Mouse (Mus musculus) neural tube, embryonic 15.5 days (tissue): Measurements from ENCODE around the gene M6pr. TPM values are rescaled to one million over a fixed set of nuclear protein-coding genes. Genes with fewer than 3 reads are reported as not detected.
"Not testable (repeated sequence)": the region's sequence is repeated elsewhere in the genome, so short reads cannot be mapped to it uniquely, and the experiment has no call there.

Experiments used
- ATAC-seq: fragments of 200-750 bp; cut with Nextera tagmentation; 2 replicates; pipeline ENCODE4 v1.8.0; 2017; ENCODE audit warnings: mild to moderate bottlenecking, moderate TSS enrichment, moderate library complexity; ENCODE audit not compliant: low FRiP score
- H3K27ac ChIP-seq: fragments of 300-500 bp; sonication (generic); replicated peaks from 2 replicates; pipeline ENCODE4 v1.5.1; 2015; ENCODE audit warnings: mild to moderate bottlenecking, inconsistent platforms
- H3K27me3 ChIP-seq: fragments of 300-500 bp; sonication (generic); replicated peaks from 2 replicates; pipeline ENCODE4 v1.6.1; 2015; ENCODE audit warnings: inconsistent platforms
- H3K36me3 ChIP-seq: fragments of 300-500 bp; sonication (generic); 2 replicates; pipeline ENCODE4 v1.6.1; 2015; ENCODE audit warnings: inconsistent platforms
- H3K4me1 ChIP-seq: fragments of 300-500 bp; sonication (generic); 2 replicates; pipeline ENCODE4 v1.6.1; 2015; ENCODE audit warnings: inconsistent platforms
- H3K4me2 ChIP-seq: fragments of 300-500 bp; sonication (generic); 2 replicates; pipeline ENCODE4 v1.6.1; 2015; ENCODE audit warnings: inconsistent platforms, mild to moderate bottlenecking, moderate library complexity
- H3K4me3 ChIP-seq: fragments of 300-500 bp; sonication (generic); replicated peaks from 2 replicates; pipeline ENCODE4 v1.5.1; 2015; ENCODE audit warnings: mild to moderate bottlenecking, inconsistent platforms
- H3K9ac ChIP-seq: fragments of 300-500 bp; sonication (generic); replicated peaks from 2 replicates; pipeline ENCODE4 v1.6.1; 2015; ENCODE audit warnings: mild to moderate bottlenecking, inconsistent platforms
- H3K9me3 ChIP-seq: fragments of 300-500 bp; sonication (generic); replicated peaks from 2 replicates; pipeline ENCODE4 v1.6.1; 2016; ENCODE audit warnings: inconsistent platforms
- WGBS: fragments of 180-500 bp; shearing (Covaris S2); methylation state at CpG from one replicate; pipeline ENCODE4 v1.1.7; 2015; ENCODE audit warnings: mixed read lengths; 5-methylcytosine and 5-hydroxymethylcytosine counted together
- polyA plus RNA-seq: library from polyadenylated mRNA; unstranded; fragments of >200 nt; fragmentation: Nextera tagmentation; extraction: Ambion mirVana; gene quantifications from 2 replicates; pipeline ENCODE4 v1.2.1, GENCODE M21; 2015

The M6pr gene
- polyA plus RNA-seq, 1 experiment from 2014 or later = 52.0 TPM

DNA sequence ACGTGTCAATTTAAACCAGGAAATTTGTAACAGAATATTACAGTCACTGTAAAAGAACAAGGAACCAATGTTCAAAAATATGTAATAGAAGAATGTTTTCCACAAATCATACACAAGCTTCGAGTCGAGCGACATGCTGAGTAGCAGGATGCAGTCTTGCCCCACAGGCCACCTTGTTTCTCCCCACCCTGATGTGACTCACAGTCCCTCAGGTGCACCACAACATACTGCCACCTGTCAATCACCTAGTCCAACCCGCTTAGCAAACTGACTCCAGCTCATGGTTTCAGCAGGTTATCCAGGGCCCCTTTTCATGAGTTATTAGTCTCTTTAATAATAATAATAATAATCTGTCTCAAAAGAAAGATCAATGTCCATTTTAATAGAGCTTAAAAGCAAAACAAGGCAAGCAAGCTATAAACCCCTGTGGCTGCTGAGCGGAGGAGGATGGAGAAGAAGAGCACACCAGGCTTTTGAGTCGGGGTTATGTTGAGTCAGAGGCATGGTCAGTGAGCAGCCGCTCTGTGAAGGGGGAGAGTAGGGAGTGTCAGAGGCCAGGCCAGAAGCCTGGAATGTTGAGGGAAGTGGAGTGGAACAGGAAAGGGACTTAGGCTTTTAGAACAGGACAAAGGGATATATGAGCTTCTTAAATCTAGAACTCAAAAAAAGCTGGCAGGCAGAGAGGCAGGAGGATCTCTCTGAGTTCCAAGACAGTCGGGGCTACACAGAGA, 36.0 kb downstream of the M6pr start:
- ATAC-seq = no peak
- H3K9me3 ChIP-seq = no peaks in the 10 kb centered on the region
- no peak overlapping the region for H3K9ac ChIP-seq
- no peak overlapping the region for H3K4me3 ChIP-seq
- H3K4me1 ChIP-seq = peaks cover 9% of the 10 kb centered on the region
- H3K4me2 ChIP-seq = no peak overlapping the region
- 62% methylated on average over 9 of the region's 9 CpGs for WGBS
- no peaks in the 10 kb centered on the region for H3K36me3 ChIP-seq
- no peak overlapping the region for H3K27ac ChIP-seq
- H3K27me3 ChIP-seq = no peaks in the 10 kb centered on the region

- Histone ChIP-seq H3K4me3 (no peak overlapping the region), H3K27me3 (no peaks in the 10 kb centered on the region), H3K4me2 (no peak overlapping the region), H3K36me3 (no peaks in the 10 kb centered on the region), H3K9me3 (no peaks in the 10 kb centered on the region), H3K27ac (no peak overlapping the region), H3K9ac (no peak overlapping the region), H3K4me1 (peaks cover 6% of the 10 kb centered on the region)
- WGBS = 87% methylated on average over 6 of the region's 6 CpGs
- no peak for ATAC-seq
Observed at GRCm38 (mm10) chr6:122345731-122346130, 37.2 kb downstream of the M6pr start.

DNA sequence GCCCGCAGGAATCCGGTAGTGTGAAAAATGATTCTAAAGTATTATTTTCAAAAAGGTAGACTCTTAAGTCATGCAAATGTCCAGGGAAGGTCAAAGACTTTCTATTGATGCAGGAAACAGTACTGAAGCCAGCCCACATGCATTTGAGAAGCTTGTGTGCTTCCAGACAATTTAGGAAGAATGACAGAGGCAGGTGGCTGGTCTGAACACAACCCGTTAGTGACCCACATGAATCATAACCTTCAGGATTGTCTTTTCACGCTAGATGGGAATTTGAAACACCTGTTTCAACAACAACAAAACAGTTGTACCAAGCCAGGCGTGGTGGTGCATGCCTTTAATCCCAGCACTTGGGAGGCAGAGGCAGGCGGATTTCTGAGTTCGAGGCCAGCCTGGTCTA, 37.9 kb downstream of the M6pr start:
- Histone ChIP-seq H3K27ac (no peak overlapping the region), H3K4me3 (no peak overlapping the region), H3K4me1 (no peaks in the 10 kb centered on the region), H3K9ac (no peak overlapping the region), H3K27me3 (no peaks in the 10 kb centered on the region), H3K9me3 (no peaks in the 10 kb centered on the region), H3K36me3 (no peaks in the 10 kb centered on the region), H3K4me2 (no peak overlapping the region)
- WGBS = 90% methylated on average over 7 of the region's 7 CpGs
- no peak for ATAC-seq

GRCm38 (mm10) chr6:122347326-122347725, 38.8 kb downstream of the M6pr start:
- H3K4me3 ChIP-seq, ATAC-seq, H3K9ac ChIP-seq, H3K9me3 ChIP-seq, H3K36me3 ChIP-seq, H3K27me3 ChIP-seq, H3K4me1 ChIP-seq, H3K27ac ChIP-seq, H3K4me2 ChIP-seq: not testable (repeated sequence)
- WGBS = 55% methylated on average over 1 of the region's 1 CpGs

GRCm38 (mm10) chr6:122355909-122356308, 47.4 kb downstream of the M6pr start:
- H3K4me1 ChIP-seq = no peaks in the 10 kb centered on the region
- no peaks in the 10 kb centered on the region for H3K36me3 ChIP-seq
- no peaks in the 10 kb centered on the region for H3K27me3 ChIP-seq
- H3K9ac ChIP-seq = no peak overlapping the region
- H3K9me3 ChIP-seq = no peaks in the 10 kb centered on the region
- no peak overlapping the region for H3K27ac ChIP-seq
- ATAC-seq = no peak
- no peak overlapping the region for H3K4me3 ChIP-seq
- 73% methylated on average over 9 of the region's 9 CpGs for WGBS
- no peak overlapping the region for H3K4me2 ChIP-seq

GRCm38 (mm10) chr6:122357089-122357488, 48.6 kb downstream of the M6pr start:
- 82% methylated on average over 1 of the region's 1 CpGs for WGBS
- Histone ChIP-seq H3K4me3 (no peak overlapping the region), H3K36me3 (no peaks in the 10 kb centered on the region), H3K9me3 (no peaks in the 10 kb centered on the region), H3K27ac (no peak overlapping the region), H3K9ac (no peak overlapping the region), H3K4me2 (no peak overlapping the region), H3K4me1 (no peaks in the 10 kb centered on the region), H3K27me3 (no peaks in the 10 kb centered on the region)
- ATAC-seq = no peak

DNA sequence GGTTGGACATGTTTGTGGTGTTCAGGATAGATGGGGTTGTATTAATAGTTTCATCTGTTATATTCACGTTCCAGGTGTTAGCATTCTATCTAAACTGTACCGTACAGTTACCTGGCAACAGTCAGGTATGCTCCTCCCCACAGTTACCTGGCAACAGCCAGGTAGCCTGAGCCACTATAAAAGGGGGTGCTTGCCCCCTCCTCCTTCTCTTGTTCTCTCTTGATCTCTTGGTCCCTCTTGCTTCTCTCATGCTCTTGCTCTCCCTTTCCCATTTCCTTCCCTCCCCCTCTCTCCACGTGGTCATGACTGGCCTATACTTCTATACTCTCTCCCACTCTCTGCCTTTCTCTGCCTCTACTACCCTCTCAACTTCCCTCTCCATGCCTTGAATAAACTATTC, 57.2 kb downstream of the M6pr start:
- Histone ChIP-seq H3K27ac (no peak overlapping the region), H3K27me3 (no peaks in the 10 kb centered on the region), H3K36me3 (no peaks in the 10 kb centered on the region), H3K9ac (no peak overlapping the region), H3K4me1 (no peaks in the 10 kb centered on the region), H3K9me3 (no peaks in the 10 kb centered on the region), H3K4me2 (no peak overlapping the region), H3K4me3 (no peak overlapping the region)
- WGBS = 53% methylated on average over 3 of the region's 3 CpGs
- no peak for ATAC-seq

GRCm38 (mm10) chr6:122366287-122366686, 57.8 kb downstream of the M6pr start:
- WGBS = 40% methylated on average over 2 of the region's 2 CpGs
- Histone ChIP-seq H3K27ac (no peak overlapping the region), H3K9me3 (no peaks in the 10 kb centered on the region), H3K4me2 (no peak overlapping the region), H3K9ac (no peak overlapping the region), H3K4me1 (no peaks in the 10 kb centered on the region), H3K4me3 (no peak overlapping the region), H3K36me3 (no peaks in the 10 kb centered on the region), H3K27me3 (no peaks in the 10 kb centered on the region)
- no peak for ATAC-seq

DNA sequence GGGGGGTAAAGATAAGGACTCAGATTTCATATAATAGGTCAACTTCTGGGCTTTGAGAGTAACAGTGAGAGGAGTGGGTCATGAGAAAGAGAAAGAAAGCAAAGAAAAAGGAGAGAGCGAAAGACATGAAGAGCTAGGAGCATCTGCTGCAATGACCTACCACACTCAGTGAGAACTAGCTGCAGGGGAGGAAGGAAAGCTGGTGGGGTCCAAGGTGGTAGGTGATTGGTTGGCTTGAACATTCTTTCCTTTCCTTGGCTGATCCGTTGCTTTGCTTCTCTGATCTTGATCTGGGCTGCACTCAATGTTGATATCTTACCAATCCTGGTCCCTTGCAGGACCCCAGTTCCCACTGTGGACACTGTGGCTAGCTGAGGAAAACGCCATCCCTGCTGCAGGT, 58.5 kb downstream of the M6pr start:
- 53% methylated on average over 3 of the region's 3 CpGs for WGBS
- H3K9me3 ChIP-seq = no peaks in the 10 kb centered on the region
- H3K27me3 ChIP-seq = no peaks in the 10 kb centered on the region
- no peak overlapping the region for H3K9ac ChIP-seq
- ATAC-seq = no peak
- H3K27ac ChIP-seq = no peak overlapping the region
- H3K4me3 ChIP-seq = no peak overlapping the region
- H3K4me2 ChIP-seq = no peak overlapping the region
- no peaks in the 10 kb centered on the region for H3K4me1 ChIP-seq
- no peaks in the 10 kb centered on the region for H3K36me3 ChIP-seq

Other genes starting within 250 kb of the M6pr start
- 0.56 and 0.92 TPM in 2 replicates for gene Klrg1, start 25.8 kb upstream of the M6pr start, polyA plus RNA-seq
- gene Phc1, start 31.8 kb downstream of the M6pr start, polyA plus RNA-seq = 23.4 and 25.3 TPM in 2 replicates
- 84.9 and 103 TPM in 2 replicates for gene Rimklb, start 190.0 kb downstream of the M6pr start, polyA plus RNA-seq
- 10.0 and 11.3 TPM in 2 replicates for gene Mfap5, start 197.1 kb downstream of the M6pr start, polyA plus RNA-seq
- 0.51 and 0.54 TPM in 2 replicates for gene Aicda, start 245.1 kb downstream of the M6pr start, polyA plus RNA-seq